Mouse (Mus musculus): ENCODE measurements around the gene H2-Ab1.
"Not testable (repeated sequence)": the region's sequence is repeated elsewhere in the genome, so short reads cannot be mapped to it uniquely, and the experiment has no call there.

Gene H2-Ab1

GRCm38 (mm10) chr17:34257594-34258375 is at the start of gene H2-Ab1:
Gene H2-Ab1 (plus strand): TSS chr17:34257689.
- DNase-seq (ENCODE audit: low read depth, low spot score) = no peak

DNA sequence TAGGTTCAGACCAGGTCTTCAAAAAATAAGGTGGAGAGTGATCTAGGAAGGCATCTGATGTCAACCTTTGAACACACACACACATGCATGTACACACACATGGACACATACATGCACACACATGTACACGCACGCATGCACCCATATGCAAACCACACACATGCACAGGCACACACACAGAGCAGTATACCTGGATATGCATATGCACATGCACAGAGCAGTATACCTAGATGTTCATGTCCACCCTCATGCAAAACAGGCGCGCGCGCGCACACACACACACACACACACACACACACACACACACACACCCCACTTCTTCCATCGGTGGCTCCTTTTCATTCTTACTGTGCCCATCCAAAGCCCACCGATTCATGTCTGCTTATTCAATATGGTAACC is 49.6 kb upstream of the H2-Ab1 start:
- no peak for DNase-seq (ENCODE audit: low read depth, low spot score)

- DNase-seq (ENCODE audit: low read depth, low spot score) = no peak
Measured at GRCm38 (mm10) chr17:34208421-34208820, 49.1 kb upstream of the H2-Ab1 start.

- no peak for DNase-seq (ENCODE audit: low read depth, low spot score)
Measured at GRCm38 (mm10) chr17:34209680-34210079, 47.8 kb upstream of the H2-Ab1 start.

DNA sequence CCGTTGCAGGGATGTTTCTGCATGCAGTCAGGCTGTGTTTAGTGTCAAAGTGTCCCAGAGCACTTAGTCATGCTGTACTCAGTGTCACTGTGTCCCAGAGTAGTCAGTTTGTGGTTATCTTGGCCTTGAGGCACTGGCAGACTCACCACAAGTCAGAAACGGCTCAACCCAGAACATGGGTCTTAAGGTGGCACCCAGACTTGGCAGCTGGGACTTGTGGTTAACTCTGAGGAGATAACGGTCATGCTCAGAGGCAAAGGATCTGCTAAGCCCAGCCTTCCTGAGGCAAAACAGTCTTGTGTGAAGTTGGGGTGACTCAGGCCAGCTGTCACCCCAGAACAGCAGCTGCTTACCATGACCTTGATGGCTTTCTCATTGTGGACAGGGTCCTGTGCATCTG is 46.9 kb upstream of the H2-Ab1 start:
- no peak for DNase-seq (ENCODE audit: low read depth, low spot score)

DNA sequence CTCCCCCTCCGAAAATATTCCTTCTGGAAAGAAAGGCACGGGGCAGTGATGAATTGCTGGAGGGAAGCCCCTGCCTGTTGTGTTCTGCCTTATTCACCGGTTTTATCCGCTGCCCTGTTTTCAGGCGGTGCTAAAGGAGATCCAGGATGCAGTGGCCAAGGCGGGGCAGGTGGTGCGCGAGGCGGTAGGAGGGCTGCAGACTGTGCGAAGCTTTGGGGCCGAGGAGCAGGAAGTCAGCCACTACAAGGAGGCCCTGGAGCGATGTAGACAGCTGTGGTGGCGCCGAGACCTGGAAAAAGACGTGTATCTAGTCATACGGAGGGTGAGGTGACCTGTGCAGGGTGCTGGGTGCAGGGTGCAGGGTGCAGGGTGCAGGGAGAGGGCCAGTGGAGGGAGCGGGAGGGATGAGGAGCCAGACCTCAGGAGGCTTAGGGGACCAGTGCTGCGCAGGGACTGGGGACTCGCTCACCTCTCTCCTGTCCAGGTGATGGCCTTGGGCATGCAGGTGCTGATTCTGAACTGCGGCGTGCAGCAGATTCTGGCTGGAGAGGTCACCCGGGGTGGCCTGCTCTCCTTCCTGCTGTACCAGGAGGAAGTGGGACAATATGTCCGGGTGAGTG is 45.6 kb upstream of the H2-Ab1 start:
- DNase-seq (ENCODE audit: low read depth, low spot score) = no peak

DNA sequence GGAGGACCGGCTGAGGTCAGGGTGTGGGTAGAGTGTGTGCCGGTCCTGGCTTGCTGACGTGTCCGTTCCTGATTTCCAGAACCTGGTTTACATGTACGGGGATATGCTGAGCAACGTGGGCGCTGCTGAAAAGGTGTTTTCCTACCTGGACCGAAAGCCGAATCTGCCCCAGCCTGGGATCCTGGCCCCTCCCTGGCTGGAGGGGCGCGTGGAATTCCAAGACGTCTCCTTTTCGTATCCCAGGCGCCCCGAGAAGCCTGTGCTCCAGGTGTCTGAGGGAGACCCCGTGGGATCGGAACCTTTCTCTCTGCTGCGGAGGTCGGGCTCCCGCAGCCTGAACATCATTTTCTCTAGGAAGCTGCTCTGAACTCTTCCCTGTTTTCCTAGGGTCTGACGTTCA is 43.6 kb upstream of the H2-Ab1 start:
- DNase-seq (ENCODE audit: low read depth, low spot score) = no peak

GRCm38 (mm10) chr17:34215176-34215575 is 42.3 kb upstream of the H2-Ab1 start:
- no peak for DNase-seq (ENCODE audit: low read depth, low spot score)

DNA sequence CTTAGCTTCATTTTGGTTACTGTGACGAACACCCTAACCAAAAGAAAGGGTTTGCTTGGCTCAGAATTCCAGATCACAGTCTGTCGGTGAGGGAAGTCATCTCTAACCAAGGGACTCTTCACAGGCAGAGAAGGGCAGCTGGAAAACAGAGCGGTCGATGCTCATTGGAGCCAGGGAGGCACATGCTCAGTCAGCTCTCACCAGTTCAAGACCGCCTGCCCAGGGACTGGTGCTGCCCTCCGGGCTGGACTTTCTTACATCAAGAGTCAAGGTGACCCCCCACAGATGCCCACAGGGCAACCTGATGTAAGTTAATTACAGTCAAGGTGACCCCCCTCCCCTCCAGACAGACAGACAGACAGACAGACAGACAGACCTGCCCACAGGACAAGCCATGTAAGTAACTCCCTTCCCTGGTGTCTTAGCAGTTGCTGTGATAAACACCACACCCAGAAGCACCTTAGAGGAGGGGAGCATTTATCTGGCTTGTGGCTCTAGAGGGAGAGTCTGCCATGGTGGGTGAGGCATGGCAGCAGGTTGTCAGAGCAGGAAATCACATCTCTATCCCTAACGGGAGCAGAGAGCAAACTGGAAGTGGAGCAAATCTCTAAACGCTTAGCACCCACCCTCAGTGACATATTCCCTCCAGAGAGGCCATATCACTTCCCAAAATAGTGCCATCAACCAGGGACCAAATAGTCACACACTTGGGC is 40.1 kb upstream of the H2-Ab1 start:
- no peak for DNase-seq (ENCODE audit: low read depth, low spot score)

DNA sequence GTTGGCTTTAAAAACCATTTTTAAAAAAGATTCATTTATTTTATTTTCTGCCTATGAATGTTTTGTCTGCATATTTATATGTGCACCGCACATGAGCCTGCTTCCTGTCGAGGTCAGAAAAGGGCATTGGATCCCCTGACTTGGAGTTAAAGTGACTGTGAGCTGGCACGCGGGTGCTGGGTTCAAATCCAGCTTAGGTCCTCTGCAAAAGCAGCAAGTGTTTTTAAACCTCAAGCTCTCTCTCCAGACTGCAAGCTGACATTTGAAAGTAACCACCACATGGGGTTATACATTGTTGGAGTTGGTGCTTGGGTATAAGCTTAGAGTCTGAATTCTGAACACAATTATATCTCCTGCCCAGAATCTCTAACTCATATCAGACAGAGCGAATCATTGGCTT is 39.5 kb upstream of the H2-Ab1 start:
- DNase-seq (ENCODE audit: low read depth, low spot score) = no peak

DNA sequence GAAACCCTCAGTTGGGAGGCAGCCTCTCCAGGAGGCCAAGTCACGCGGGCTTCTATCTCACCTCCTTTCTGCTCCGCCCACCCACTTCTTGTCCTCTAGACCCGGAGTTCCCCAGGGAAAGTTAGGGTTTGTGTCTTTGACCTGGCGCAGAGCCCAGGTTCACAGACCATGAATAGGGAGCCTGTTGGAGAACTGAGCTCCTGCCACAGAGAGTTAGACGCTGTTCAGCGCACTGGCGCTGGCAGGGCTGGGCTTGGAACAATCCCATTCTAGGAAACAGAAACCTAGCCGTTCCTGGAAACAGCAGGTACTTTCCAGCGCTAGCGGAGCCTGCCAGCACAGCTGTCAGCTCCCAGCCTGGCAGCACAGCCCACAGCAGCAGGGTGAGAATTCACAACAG is 38.8 kb upstream of the H2-Ab1 start:
- no peak for DNase-seq (ENCODE audit: low read depth, low spot score)

DNA sequence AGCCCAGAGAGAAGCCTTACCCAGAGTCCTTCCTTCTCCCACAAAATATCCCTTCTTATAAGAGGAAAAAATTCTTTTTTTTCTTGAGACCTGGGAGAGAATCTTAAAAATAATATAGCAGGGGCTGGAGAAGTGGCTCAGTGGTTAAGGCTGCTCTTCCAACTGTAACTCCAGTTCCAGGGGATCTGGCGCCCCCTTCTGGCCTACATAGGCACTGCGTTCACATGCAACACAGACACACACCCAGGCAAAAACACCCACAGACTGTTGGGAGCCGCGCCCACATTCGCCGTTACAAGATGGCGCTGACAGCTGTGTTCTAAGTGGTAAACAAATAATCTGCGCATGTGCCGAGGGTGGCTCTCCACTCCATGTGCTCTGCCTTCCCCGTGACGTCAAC is 38.4 kb upstream of the H2-Ab1 start:
- not testable (repeated sequence) for DNase-seq (ENCODE audit: low read depth, low spot score)

DNA sequence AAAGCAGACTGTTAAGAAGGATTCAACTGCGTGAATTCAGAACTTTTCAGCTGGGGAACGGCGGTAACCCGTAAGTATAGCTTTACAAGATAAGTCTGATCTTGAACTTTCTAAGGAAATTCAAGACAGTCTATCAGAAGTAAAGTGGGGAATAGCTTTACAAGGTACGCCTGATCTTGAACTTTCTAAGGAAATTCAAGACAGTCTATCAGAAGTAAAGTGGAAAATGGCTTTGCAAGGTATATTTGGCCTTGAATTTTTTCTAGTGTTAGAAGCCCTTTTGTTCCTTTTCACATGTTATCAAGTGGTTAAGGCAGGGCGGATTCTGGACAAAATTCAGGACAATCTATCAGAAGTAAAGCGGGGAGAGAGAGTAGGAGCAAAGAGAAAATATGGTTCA is 37.7 kb upstream of the H2-Ab1 start:
- not testable (repeated sequence) for DNase-seq (ENCODE audit: low read depth, low spot score)

- not testable (repeated sequence) for DNase-seq (ENCODE audit: low read depth, low spot score)
Measured at GRCm38 (mm10) chr17:34220401-34220800, 37.1 kb upstream of the H2-Ab1 start.

- no peak for DNase-seq (ENCODE audit: low read depth, low spot score)
Measured at GRCm38 (mm10) chr17:34224816-34225215, 32.7 kb upstream of the H2-Ab1 start.

GRCm38 (mm10) chr17:34225426-34225825 is 32.1 kb upstream of the H2-Ab1 start:
- no peak for DNase-seq (ENCODE audit: low read depth, low spot score)

- not testable (repeated sequence) for DNase-seq (ENCODE audit: low read depth, low spot score)
Measured at GRCm38 (mm10) chr17:34225911-34226310, 31.6 kb upstream of the H2-Ab1 start.

DNA sequence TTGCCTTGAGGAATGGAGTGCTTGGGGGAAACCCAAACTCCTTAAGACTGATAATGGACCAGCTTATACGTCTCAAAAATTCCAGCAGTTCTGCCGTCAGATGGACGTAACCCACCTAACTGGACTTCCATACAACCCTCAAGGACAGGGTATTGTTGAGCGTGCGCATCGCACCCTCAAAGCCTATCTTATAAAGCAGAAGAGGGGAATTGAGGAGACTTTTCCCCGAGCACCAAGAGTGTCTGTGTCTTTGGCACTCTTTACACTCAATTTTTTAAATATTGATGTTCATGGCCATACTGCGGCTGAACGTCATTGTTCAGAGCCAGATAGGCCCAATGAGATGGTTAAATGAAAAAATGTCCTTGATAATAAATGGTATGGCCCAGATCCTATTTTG is 26.5 kb upstream of the H2-Ab1 start:
- DNase-seq (ENCODE audit: low read depth, low spot score) = not testable (repeated sequence)

DNA sequence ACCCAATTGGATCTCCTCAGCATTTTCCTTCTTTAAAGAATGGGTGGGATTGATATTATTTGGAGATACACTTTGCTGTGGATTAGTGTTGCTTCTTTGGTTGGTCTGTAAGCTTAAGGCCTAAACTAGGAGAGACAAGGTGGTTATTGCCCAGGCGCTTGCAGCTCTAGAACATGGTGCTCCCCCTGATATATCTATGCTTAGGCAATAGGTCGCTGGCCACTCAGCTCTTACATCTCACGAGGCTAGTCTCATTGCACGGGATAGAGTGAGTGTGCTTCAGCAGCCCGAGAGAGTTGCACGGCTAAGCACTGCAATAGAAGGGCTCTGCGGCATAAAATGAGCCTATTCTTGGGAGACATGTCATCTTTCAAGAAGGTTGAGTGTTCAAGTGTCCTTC is 25.5 kb upstream of the H2-Ab1 start:
- DNase-seq (ENCODE audit: low read depth, low spot score) = not testable (repeated sequence)

- no peak for DNase-seq (ENCODE audit: low read depth, low spot score)
Measured at GRCm38 (mm10) chr17:34234926-34235325, 22.6 kb upstream of the H2-Ab1 start.

DNA sequence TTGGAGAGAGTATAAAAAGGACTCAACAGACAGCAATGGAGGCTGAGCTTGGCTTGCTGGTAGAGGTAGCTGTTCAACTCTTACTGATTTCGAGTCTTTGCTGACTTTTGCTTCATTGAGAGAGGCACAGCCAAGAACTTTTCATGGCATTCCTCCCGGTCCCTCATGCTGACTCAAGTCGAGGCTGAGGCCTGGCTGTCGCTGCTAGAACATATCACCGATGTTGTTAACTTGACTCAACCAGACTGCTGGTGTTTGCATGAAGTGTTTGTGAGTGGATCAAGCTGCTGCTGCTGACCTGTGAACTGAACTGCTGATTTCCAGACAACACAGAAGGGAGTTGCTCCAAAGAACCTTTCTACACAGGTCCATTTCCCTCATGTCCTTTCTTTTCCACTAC is 20.8 kb upstream of the H2-Ab1 start:
- no peak for DNase-seq (ENCODE audit: low read depth, low spot score)

GRCm38 (mm10) chr17:34237741-34238140 is 19.7 kb upstream of the H2-Ab1 start:
- no peak for DNase-seq (ENCODE audit: low read depth, low spot score)

DNA sequence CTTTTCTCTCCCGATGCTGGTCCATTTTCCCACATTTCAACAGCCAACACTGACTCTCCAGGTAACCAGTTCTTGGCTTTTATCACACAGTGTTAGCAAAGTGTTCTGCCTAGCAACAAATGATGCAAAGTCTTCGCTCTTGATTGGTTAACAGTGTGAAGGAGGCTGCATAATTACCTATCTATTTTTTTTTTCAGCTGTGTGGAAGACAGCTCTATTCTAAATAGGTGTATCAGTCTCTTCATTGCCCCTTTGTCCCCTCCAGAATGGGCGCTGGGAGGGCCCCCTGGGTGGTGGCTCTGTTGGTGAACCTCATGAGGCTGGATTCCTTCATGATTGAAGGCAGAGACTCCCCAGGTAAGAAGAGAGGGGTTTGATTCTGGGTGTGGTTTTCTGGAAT is 18.8 kb upstream of the H2-Ab1 start, which contains the start of gene H2-Ob:
Gene H2-Ob, plus strand, starts transcription at position 198 of the 400 bp plus-strand sequence.
- no peak for DNase-seq (ENCODE audit: low read depth, low spot score)

Data from telencephalon, adult 2 months (tissue).